Mouse (Mus musculus) midbrain, embryonic 11.5 days (tissue): Measurements from ENCODE around the gene Inhbc. TPM values are rescaled to one million over a fixed set of nuclear protein-coding genes. Genes with fewer than 3 reads are reported as not detected.

ENCODE experiments used
- ATAC-seq: fragments of 200-750 bp; cut with Nextera tagmentation; 2 replicates; pipeline ENCODE4 v1.8.0; 2017; ENCODE audit warnings: moderate TSS enrichment, moderate library complexity; ENCODE audit not compliant: low FRiP score
- DNase-seq: peaks from one replicate; pipeline ENCODE4 v3.0.0; 2015; ENCODE audit warnings: low spot score; ENCODE audit errors: missing footprints
- H3K27ac ChIP-seq: fragments of 300-500 bp; sonication (generic); 2 replicates; pipeline ENCODE4 v1.5.1; 2014; ENCODE audit warnings: low read depth, low read length
- H3K27me3 ChIP-seq: fragments of 300-500 bp; sonication (generic); 2 replicates; pipeline ENCODE4 v1.6.1; 2014; ENCODE audit warnings: mild to moderate bottlenecking, low read length, moderate library complexity, mixed read lengths; ENCODE audit not compliant: control insufficient read depth, insufficient read depth
- H3K36me3 ChIP-seq: fragments of 300-500 bp; sonication (generic); 2 replicates; pipeline ENCODE4 v1.6.1; 2014; ENCODE audit warnings: mild to moderate bottlenecking, low read length, moderate library complexity, mixed read lengths; ENCODE audit not compliant: control insufficient read depth, insufficient read depth
- H3K4me1 ChIP-seq: fragments of 300-500 bp; sonication (generic); 2 replicates; pipeline ENCODE4 v1.6.1; 2014; ENCODE audit warnings: low read length; ENCODE audit not compliant: control insufficient read depth, insufficient read depth
- H3K4me2 ChIP-seq: fragments of 300-500 bp; sonication (generic); 2 replicates; pipeline ENCODE4 v1.6.1; 2014; ENCODE audit warnings: mild to moderate bottlenecking, moderate library complexity
- H3K4me3 ChIP-seq: fragments of 300-500 bp; sonication (generic); 2 replicates; pipeline ENCODE4 v1.5.1; 2014; ENCODE audit warnings: low read depth, low read length
- H3K9ac ChIP-seq: fragments of 300-500 bp; sonication (generic); 2 replicates; pipeline ENCODE4 v1.6.1; 2014; ENCODE audit warnings: low read length
- H3K9me3 ChIP-seq: fragments of 300-500 bp; sonication (generic); 2 replicates; pipeline ENCODE4 v1.6.1; 2016; ENCODE audit warnings: low read length; ENCODE audit not compliant: control insufficient read depth
- WGBS: fragments of 180-500 bp; shearing (Covaris S2); extraction: QIAGEN DNeasy Blood & Tissue Kit; methylation state at CpG from one replicate; pipeline ENCODE4 v1.1.7; 2014; 5-methylcytosine and 5-hydroxymethylcytosine counted together
- polyA plus RNA-seq: library from polyadenylated mRNA; unstranded; fragments of >200 nt; fragmentation: Nextera tagmentation; extraction: Ambion mirVana; gene quantifications from 2 replicates; pipeline ENCODE4 v1.2.1, GENCODE M21; 2014

Inhbc gene
- polyA plus RNA-seq, 1 experiment from 2014 or later: not detected

GRCm38 (mm10) chr10:127326017-127326801, 44.0 kb downstream of the Inhbc start:
- peak; percentile 95 for DNase-seq
- Histone ChIP-seq H3K27me3 (peaks cover 52% of the 10 kb centered on the region), H3K9ac (peak overlapping the region; percentile 25; the same call in 1 of the 2 replicates), H3K4me2 (peak overlapping the region; percentile 51), H3K36me3 (no peaks in the 10 kb centered on the region; the same call in 1 of the 2 replicates), H3K4me1 (peaks cover 10% of the 10 kb centered on the region), H3K27ac (no peak overlapping the region), H3K4me3 (peak overlapping the region; percentile 32), H3K9me3 (no peaks in the 10 kb centered on the region)
- WGBS: 1% methylated on average over 52 of the region's 54 CpGs
- ATAC-seq: peak; percentile 19; the same call in 1 of the 2 replicates

GRCm38 (mm10) chr10:127325454-127326016, 44.7 kb downstream of the Inhbc start:
- H3K9me3 ChIP-seq: no peaks in the 10 kb centered on the region
- no peak overlapping the region for H3K9ac ChIP-seq
- no peak overlapping the region for H3K27ac ChIP-seq
- H3K4me3 ChIP-seq: peak overlapping the region; percentile 32; the same call in 1 of the 2 replicates
- DNase-seq: peak; percentile 89
- peaks cover 52% of the 10 kb centered on the region for H3K27me3 ChIP-seq
- H3K36me3 ChIP-seq: no peaks in the 10 kb centered on the region; the same call in 1 of the 2 replicates
- no peak for ATAC-seq
- WGBS: 32% methylated on average over 14 of the region's 14 CpGs
- no peak overlapping the region for H3K4me2 ChIP-seq
- H3K4me1 ChIP-seq: peaks cover 10% of the 10 kb centered on the region

DNA sequence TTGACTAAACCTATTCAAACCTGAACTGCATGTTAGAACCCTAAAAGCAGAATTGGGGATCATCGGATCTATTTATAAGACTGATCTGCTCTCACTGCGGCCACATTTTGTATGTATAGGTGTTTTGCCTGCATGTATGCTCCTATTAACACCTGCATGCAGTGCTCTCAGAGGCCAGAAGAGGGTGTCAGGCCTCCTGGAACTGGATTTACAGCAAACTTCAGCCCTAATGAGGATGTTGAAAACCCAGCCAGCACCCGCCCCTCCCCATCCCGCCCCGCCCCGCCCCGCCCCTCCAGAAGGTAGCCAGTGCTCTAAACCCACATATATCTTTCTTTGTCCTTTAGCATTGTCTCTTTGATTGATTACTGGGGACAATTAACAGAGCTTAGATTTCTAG, 45.7 kb downstream of the Inhbc start:
- Histone ChIP-seq H3K4me1 (peaks cover 10% of the 10 kb centered on the region), H3K36me3 (no peaks in the 10 kb centered on the region), H3K4me3 (no peak overlapping the region), H3K9ac (no peak overlapping the region), H3K27ac (no peak overlapping the region), H3K27me3 (peaks cover 52% of the 10 kb centered on the region), H3K9me3 (no peaks in the 10 kb centered on the region), H3K4me2 (no peak overlapping the region)
- ATAC-seq (no peak), DNase-seq (peak; percentile 85)
- 13% methylated on average over 7 of the region's 7 CpGs for WGBS

- ATAC-seq (no peak), DNase-seq (peak; percentile 39)
- Histone ChIP-seq H3K9ac (no peak overlapping the region), H3K27ac (no peak overlapping the region), H3K4me1 (peaks cover 10% of the 10 kb centered on the region), H3K4me3 (no peak overlapping the region), H3K36me3 (no peaks in the 10 kb centered on the region), H3K9me3 (no peaks in the 10 kb centered on the region), H3K4me2 (no peak overlapping the region), H3K27me3 (peaks cover 40% of the 10 kb centered on the region)
- 75% methylated on average over 17 of the region's 17 CpGs for WGBS
These were observed 46.9 kb downstream of the Inhbc start for GRCm38 (mm10) chr10:127323131-127323855.

GRCm38 (mm10) chr10:127322669-127323068, 47.6 kb downstream of the Inhbc start:
- peaks cover 35% of the 10 kb centered on the region for H3K27me3 ChIP-seq
- H3K4me3 ChIP-seq: no peak overlapping the region
- peaks cover 10% of the 10 kb centered on the region for H3K4me1 ChIP-seq
- no peak overlapping the region for H3K4me2 ChIP-seq
- ATAC-seq (no peak), DNase-seq (no peak)
- WGBS: 72% methylated on average over 4 of the region's 4 CpGs
- no peaks in the 10 kb centered on the region for H3K9me3 ChIP-seq
- H3K36me3 ChIP-seq: no peaks in the 10 kb centered on the region
- H3K9ac ChIP-seq: no peak overlapping the region
- H3K27ac ChIP-seq: no peak overlapping the region

DNA sequence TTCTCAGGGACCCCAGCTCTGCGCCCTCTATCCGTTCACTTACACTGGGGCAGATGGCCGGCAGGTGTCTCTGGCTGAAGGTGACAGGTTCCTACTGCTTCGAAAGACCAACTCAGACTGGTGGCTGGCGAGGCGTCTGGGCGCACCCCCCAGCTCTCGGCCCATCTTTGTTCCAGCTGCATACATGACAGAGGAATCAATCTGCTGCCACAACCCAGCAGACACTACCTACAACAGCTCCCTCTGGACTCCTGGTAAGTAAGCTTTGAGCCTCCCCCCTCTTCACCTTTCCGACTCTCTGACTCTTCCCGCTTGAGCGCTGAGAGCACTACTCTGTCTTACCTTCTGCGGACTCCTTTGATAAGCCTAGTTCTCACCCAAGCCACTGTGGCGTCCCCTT, 48.1 kb downstream of the Inhbc start:
- DNase-seq (no peak), ATAC-seq (no peak)
- Histone ChIP-seq H3K27me3 (peaks cover 30% of the 10 kb centered on the region), H3K4me3 (no peak overlapping the region), H3K9me3 (no peaks in the 10 kb centered on the region), H3K27ac (no peak overlapping the region), H3K4me2 (no peak overlapping the region), H3K4me1 (peaks cover 10% of the 10 kb centered on the region), H3K9ac (no peak overlapping the region), H3K36me3 (no peaks in the 10 kb centered on the region)
- 64% methylated on average over 13 of the region's 13 CpGs for WGBS

- ATAC-seq (no peak), DNase-seq (no peak)
These were observed 48.6 kb downstream of the Inhbc start, which contains the start of gene Arhgap9 for GRCm38 (mm10) chr10:127321621-127322020. Arhgap9 (plus strand) TSS chr10:127321964.

GRCm38 (mm10) chr10:127319969-127320368, 50.3 kb downstream of the Inhbc start:
- no peaks in the 10 kb centered on the region for H3K9me3 ChIP-seq
- no peaks in the 10 kb centered on the region for H3K36me3 ChIP-seq
- no peaks in the 10 kb centered on the region for H3K4me1 ChIP-seq
- H3K27ac ChIP-seq: no peak overlapping the region
- DNase-seq (peak; percentile 53), ATAC-seq (no peak)
- no peak overlapping the region for H3K9ac ChIP-seq
- 77% methylated on average over 7 of the region's 7 CpGs for WGBS
- H3K4me3 ChIP-seq: no peak overlapping the region
- H3K27me3 ChIP-seq: peaks cover 8% of the 10 kb centered on the region
- H3K4me2 ChIP-seq: no peak overlapping the region

More at GRCm38 (mm10) chr10:127321621-127322020, 48.6 kb downstream of the Inhbc start, which contains the start of gene Arhgap9:
- H3K27me3 ChIP-seq: peaks cover 24% of the 10 kb centered on the region
- H3K4me2 ChIP-seq: no peak within 1 kb of the TSS
- no peak within 1 kb of the TSS for H3K27ac ChIP-seq
- no peak within 1 kb of the TSS for H3K9ac ChIP-seq
- 77% methylated on average over 3 of the region's 3 CpGs for WGBS
- H3K36me3 ChIP-seq: no peaks in the 10 kb centered on the region
- H3K4me3 ChIP-seq: no peak within 1 kb of the TSS
- peaks cover 8% of the 10 kb centered on the region for H3K4me1 ChIP-seq
- no peaks in the 10 kb centered on the region for H3K9me3 ChIP-seq
